Mouse (Mus musculus) MEL (cell line): Measurements from ENCODE around the gene 1110065P20Rik. TPM values are rescaled to one million over a fixed set of nuclear protein-coding genes. Genes with fewer than 3 reads are reported as not detected.

Source experiments
- JUND ChIP-seq: IDR thresholded peaks from 2 replicates; pipeline ENCODE4 v1.6.1; 2011; ENCODE audit warnings: low read depth, mild to moderate bottlenecking, improper control_type of control experiment, low read length
- MYB ChIP-seq: IDR thresholded peaks from 2 replicates; pipeline ENCODE4 v1.6.1; 2011; ENCODE audit warnings: mild to moderate bottlenecking, low read depth, low read length, improper control_type of control experiment
- USF2 ChIP-seq, 2 experiments: IDR thresholded peaks; 2 replicates each; pipeline ENCODE4 v1.6.1; 2011 to 2012; ENCODE audit warnings: improper control_type of control experiment in 2 of 2, low read length in 2 of 2, borderline replicate concordance in 1 of 2, inconsistent platforms in 1 of 2, low read depth in 1 of 2, mild to moderate bottlenecking in 1 of 2; ENCODE audit not compliant: insufficient read depth in 1 of 2
- ZMIZ1 ChIP-seq: IDR thresholded peaks from 2 replicates; pipeline ENCODE4 v1.6.1; 2012; ENCODE audit warnings: low read depth, mild to moderate bottlenecking, inconsistent platforms, low read length, improper control_type of control experiment, moderate library complexity
- polyA plus RNA-seq, 2 experiments: library from polyadenylated mRNA; stranded (reverse) in 1 of 2; unstranded in 1 of 2; fragments of >175 nt in 1 of 2; fragments of >200 nt in 1 of 2; gene quantifications; 2 replicates each; pipeline versions ENCODE4 v1.2.1 to v1.2.4; 2012; ENCODE audit warnings: low replicate concordance in 2 of 2, low read depth in 1 of 2; ENCODE audit not compliant: insufficient read length in 2 of 2, insufficient read depth in 1 of 2, missing spikeins in 1 of 2
- total RNA-seq: library from RNA; depleted of rRNA; stranded (reverse); fragments of 300-350 nt; gene quantifications from 2 replicates; pipeline ENCODE4 v1.2.3, GENCODE M21; 2012; rRNA removed

The 1110065P20Rik gene
- total and polyA plus RNA-seq, 3 experiments: 43.4 to 50.9 TPM; not detected in 1

DNA sequence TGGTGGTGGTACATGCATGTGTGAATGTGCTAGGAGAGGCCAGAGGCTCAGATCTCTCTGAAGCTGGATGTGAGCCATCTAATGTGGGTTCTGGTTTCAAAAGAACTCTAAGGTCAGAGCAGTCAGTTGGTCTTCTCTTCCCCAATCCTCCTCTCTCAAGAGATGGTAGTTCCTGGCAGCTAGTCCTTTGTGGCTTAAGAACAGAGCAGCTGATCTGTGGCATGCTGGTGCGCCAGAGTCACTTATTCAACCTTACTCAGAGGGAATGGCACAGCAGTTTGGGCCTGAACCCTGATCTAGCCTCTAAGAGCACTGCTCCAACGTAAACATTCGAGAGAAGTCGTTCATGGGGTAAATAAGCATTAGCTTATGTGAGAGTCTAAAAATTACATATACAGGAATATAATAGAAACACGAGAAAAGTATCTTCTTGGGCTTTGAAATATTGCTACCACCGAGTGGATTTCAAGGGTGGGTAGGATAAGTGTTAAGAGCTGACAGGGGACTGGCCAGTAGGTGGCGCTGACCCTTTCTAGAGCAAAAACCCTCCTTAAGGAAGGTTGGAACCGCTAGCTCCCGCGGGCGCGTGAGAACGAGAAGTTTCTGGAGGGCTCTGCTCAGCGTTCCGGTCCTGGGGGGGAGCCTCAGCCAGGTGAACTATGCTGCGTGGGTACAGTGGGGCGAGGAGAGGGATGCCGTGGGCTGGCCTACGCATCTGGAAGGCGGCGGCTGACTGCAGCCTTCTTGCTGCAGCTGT, 49.3 kb downstream of the 1110065P20Rik start, which contains the start of gene Mtf1 (continued):
- TF ChIP-seq USF2 (IDR thresholded peaks at IDR 0.05; ENCODE audit: borderline replicate concordance in 1 of 2, insufficient read depth in 1 of 2, low read depth in 1 of 2, low read length in 2 of 2): no peak
- TF ChIP-seq MYB: no peak
- TF ChIP-seq ZMIZ1: no peak; the same call in 1 of the 2 replicates
- no peak for TF ChIP-seq JUND
- TF ChIP-seq, all 39 proteins: peak for 11

Other genes with a start within 250 kb of the 1110065P20Rik start
- gene 3100002H09Rik, start 240.4 kb downstream of the 1110065P20Rik start, total RNA-seq: not detected in 2 replicates
- gene 3100002H09Rik, start 240.4 kb downstream of the 1110065P20Rik start, polyA plus RNA-seq: not detected
- gene Pou3f1, start 194.4 kb downstream of the 1110065P20Rik start, total RNA-seq: not detected in 2 replicates
- gene Pou3f1, start 194.4 kb downstream of the 1110065P20Rik start, polyA plus RNA-seq: not detected
- gene Utp11, start 157.6 kb downstream of the 1110065P20Rik start, total RNA-seq: 65.3 and 68.3 TPM in 2 replicates
- 10 to 100 TPM in 1 of 2 experiments, not detected in 1; 86.9 TPM for gene Utp11, start 157.6 kb downstream of the 1110065P20Rik start, polyA plus RNA-seq
- 5.6 TPM in 2 replicates for gene Fhl3, start 150.5 kb downstream of the 1110065P20Rik start, total RNA-seq
- 10 to 100 TPM in 1 of 2 experiments, not detected in 1; 13.8 TPM for gene Fhl3, start 150.5 kb downstream of the 1110065P20Rik start, polyA plus RNA-seq
- gene Sf3a3, start 136.4 kb downstream of the 1110065P20Rik start, total RNA-seq: 136 and 144 TPM in 2 replicates
- 100 to 1,000 TPM; 127 to 295 TPM for gene Sf3a3, start 136.4 kb downstream of the 1110065P20Rik start, polyA plus RNA-seq
- gene Inpp5b, start 109.3 kb downstream of the 1110065P20Rik start, total RNA-seq: 27.7 and 28.6 TPM in 2 replicates
- 10 to 100 TPM in 1 of 2 experiments, not detected in 1; 52.5 TPM for gene Inpp5b, start 109.3 kb downstream of the 1110065P20Rik start, polyA plus RNA-seq
- 15.5 and 17.8 TPM in 2 replicates for gene Mtf1, start 49.1 kb downstream of the 1110065P20Rik start, total RNA-seq
- gene Mtf1, start 49.1 kb downstream of the 1110065P20Rik start, polyA plus RNA-seq: 10 to 100 TPM; 28.9 to 37.8 TPM
- 90.0 and 107 TPM in 2 replicates for gene Yrdc, start 517 bp downstream of the 1110065P20Rik start, total RNA-seq
- gene Yrdc, start 517 bp downstream of the 1110065P20Rik start, polyA plus RNA-seq: 100 to 1,000 TPM in 1 of 2 experiments, not detected in 1; 105 TPM
- gene Maneal, start 11.0 kb upstream of the 1110065P20Rik start, total RNA-seq: 0.08 TPM in 1 of 2 replicates, not detected in the other
- not detected for gene Maneal, start 11.0 kb upstream of the 1110065P20Rik start, polyA plus RNA-seq
- gene Epha10, start 29.7 kb upstream of the 1110065P20Rik start, total RNA-seq: not detected in 2 replicates
- gene Epha10, start 29.7 kb upstream of the 1110065P20Rik start, polyA plus RNA-seq: not detected
- 12.2 and 17.3 TPM in 2 replicates for gene 9930104L06Rik, start 85.9 kb upstream of the 1110065P20Rik start, total RNA-seq
- 10 to 100 TPM in 1 of 2 experiments, not detected in 1; 15.5 TPM for gene 9930104L06Rik, start 85.9 kb upstream of the 1110065P20Rik start, polyA plus RNA-seq
- 108 and 112 TPM in 2 replicates for gene Cdca8, start 88.1 kb upstream of the 1110065P20Rik start, total RNA-seq
- gene Cdca8, start 88.1 kb upstream of the 1110065P20Rik start, polyA plus RNA-seq: 100 to 1,000 TPM in 1 of 2 experiments, not detected in 1; 202 TPM
- gene Rspo1, start 135.2 kb upstream of the 1110065P20Rik start, total RNA-seq: not detected in 2 replicates
- gene Rspo1, start 135.2 kb upstream of the 1110065P20Rik start, polyA plus RNA-seq: not detected
- 80.3 and 83.9 TPM in 2 replicates for gene Gnl2, start 165.4 kb upstream of the 1110065P20Rik start, total RNA-seq
- 100 to 1,000 TPM; 110 to 226 TPM for gene Gnl2, start 165.4 kb upstream of the 1110065P20Rik start, polyA plus RNA-seq
- gene Dnali1, start 214.5 kb upstream of the 1110065P20Rik start, total RNA-seq: 0.16 TPM in 1 of 2 replicates, not detected in the other
- under 1 TPM in 1 of 2 experiments, not detected in 1; 0.08 TPM for gene Dnali1, start 214.5 kb upstream of the 1110065P20Rik start, polyA plus RNA-seq
- 35.6 and 40.6 TPM in 2 replicates for gene Snip1, start 215.5 kb upstream of the 1110065P20Rik start, total RNA-seq
- gene Snip1, start 215.5 kb upstream of the 1110065P20Rik start, polyA plus RNA-seq: 10 to 100 TPM; 33.4 to 62.2 TPM
- gene Meaf6, start 233.9 kb upstream of the 1110065P20Rik start, total RNA-seq: 26.8 and 34.9 TPM in 2 replicates
- gene Meaf6, start 233.9 kb upstream of the 1110065P20Rik start, polyA plus RNA-seq: 10 to 100 TPM in 1 of 2 experiments, not detected in 1; 46.7 TPM